Mouse (Mus musculus) stomach, embryonic 14.5 days (tissue): Measurements from ENCODE around the gene Marf1. TPM values are rescaled to one million over a fixed set of nuclear protein-coding genes. Genes with fewer than 3 reads are reported as not detected.
"Not testable (repeated sequence)": the region's sequence is repeated elsewhere in the genome, so short reads cannot be mapped to it uniquely, and the experiment has no call there.

ENCODE experiments used
- ATAC-seq: fragments of 200-750 bp; cut with Nextera tagmentation; 2 replicates; pipeline ENCODE4 v1.8.0; 2017; ENCODE audit warnings: low read depth, moderate TSS enrichment; ENCODE audit not compliant: insufficient number of reproducible peaks, insufficient read depth, low FRiP score
- H3K27ac ChIP-seq: fragments of 300-500 bp; sonication (generic); 2 replicates; pipeline ENCODE4 v1.5.1; 2014; ENCODE audit warnings: mild to moderate bottlenecking, low read length, moderate library complexity, mixed read lengths
- H3K27me3 ChIP-seq: fragments of 300-500 bp; sonication (generic); 2 replicates; pipeline ENCODE4 v1.6.1; 2014; ENCODE audit warnings: low read length, control low read depth, mixed read lengths; ENCODE audit not compliant: control insufficient read depth, insufficient read depth
- H3K36me3 ChIP-seq: fragments of 300-500 bp; sonication (generic); 2 replicates; pipeline ENCODE4 v1.6.1; 2014; ENCODE audit warnings: mild to moderate bottlenecking, control low read depth, low read length, moderate library complexity, mixed read lengths; ENCODE audit not compliant: control insufficient read depth, insufficient read depth
- H3K4me1 ChIP-seq: fragments of 300-500 bp; sonication (generic); 2 replicates; pipeline ENCODE4 v1.6.1; 2014; ENCODE audit warnings: low read length, control low read depth, mixed read lengths; ENCODE audit not compliant: control insufficient read depth, insufficient read depth
- H3K4me2 ChIP-seq: fragments of 300-500 bp; sonication (generic); replicated peaks from 2 replicates; pipeline ENCODE4 v1.6.1; 2014; ENCODE audit warnings: low read depth, low read length, control low read depth
- H3K4me3 ChIP-seq: fragments of 300-500 bp; sonication (generic); 2 replicates; pipeline ENCODE4 v1.5.1; 2014; ENCODE audit warnings: low read depth, low read length, control low read depth
- H3K9ac ChIP-seq: fragments of 300-500 bp; sonication (generic); replicated peaks from 2 replicates; pipeline ENCODE4 v1.6.1; 2014; ENCODE audit warnings: low read depth, mild to moderate bottlenecking, control low read depth, low read length, moderate library complexity, mixed read lengths
- H3K9me3 ChIP-seq: fragments of 300-500 bp; sonication (generic); 2 replicates; pipeline ENCODE4 v1.6.1; 2016; ENCODE audit warnings: low read depth, low read length, control low read depth; ENCODE audit not compliant: control insufficient read depth
- WGBS: fragments of 180-500 bp; shearing (Covaris S2); extraction: QIAGEN DNeasy Blood & Tissue Kit; methylation state at CpG from one replicate; pipeline ENCODE4 v1.1.7; 2014; 5-methylcytosine and 5-hydroxymethylcytosine counted together
- polyA plus RNA-seq: library from polyadenylated mRNA; unstranded; fragments of >200 nt; fragmentation: Nextera tagmentation; extraction: Ambion mirVana; gene quantifications from 2 replicates; pipeline ENCODE4 v1.2.1, GENCODE M21; 2014

The Marf1 gene
- polyA plus RNA-seq, 1 experiment from 2014 or later = 24.3 TPM

DNA sequence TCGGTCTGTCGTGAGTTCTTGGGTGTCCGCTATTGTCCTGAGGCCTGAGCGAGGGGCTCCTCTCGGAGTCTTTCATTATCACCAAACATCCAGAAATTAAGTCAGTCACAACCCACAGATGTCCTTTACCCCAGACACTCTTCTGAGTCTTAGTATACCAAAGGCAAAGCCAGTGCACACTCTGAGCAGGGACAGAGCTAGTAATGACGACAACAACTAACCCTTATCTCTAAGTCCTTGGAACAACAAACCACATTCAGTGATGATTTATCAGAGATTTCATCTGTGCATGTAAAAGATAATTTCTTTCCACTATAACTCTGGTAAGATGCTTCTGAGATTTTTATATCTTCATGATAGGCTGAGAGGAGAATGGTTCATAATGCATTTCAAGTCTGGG is 6.8 kb downstream of the Marf1 start:
- H3K4me3 ChIP-seq = no peak overlapping the region
- H3K27me3 ChIP-seq = no peaks in the 10 kb centered on the region
- H3K36me3 ChIP-seq = peaks cover 28% of the 10 kb centered on the region
- no peaks in the 10 kb centered on the region for H3K9me3 ChIP-seq
- H3K9ac ChIP-seq = no peak overlapping the region
- no peak overlapping the region for H3K4me2 ChIP-seq
- no peak overlapping the region for H3K27ac ChIP-seq
- 87% methylated on average over 6 of the region's 6 CpGs for WGBS
- ATAC-seq = no peak
- H3K4me1 ChIP-seq = peaks cover 6% of the 10 kb centered on the region; the same call in 1 of the 2 replicates

DNA sequence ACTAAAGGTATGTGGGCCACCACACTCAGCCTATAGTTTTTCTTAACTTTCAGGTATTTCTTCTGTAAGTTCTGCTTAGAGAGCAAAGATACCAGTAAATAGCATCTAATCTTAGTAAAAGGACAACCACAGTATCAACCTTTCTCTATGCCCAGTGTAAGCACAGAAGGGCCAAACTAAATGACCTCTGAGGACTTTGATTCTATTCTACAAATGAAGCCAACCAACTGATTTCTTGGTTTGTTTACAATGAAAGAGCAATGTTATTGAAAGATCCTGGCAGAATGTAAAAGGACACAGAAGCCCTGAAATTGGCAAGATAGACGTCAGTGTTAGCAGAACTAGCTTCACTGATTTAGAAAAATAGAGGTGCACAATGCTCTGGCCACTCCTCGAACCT is 7.5 kb downstream of the Marf1 start:
- not testable (repeated sequence) for H3K9me3 ChIP-seq, H3K4me2 ChIP-seq, H3K27ac ChIP-seq, H3K9ac ChIP-seq, ATAC-seq, H3K27me3 ChIP-seq, H3K4me3 ChIP-seq, H3K4me1 ChIP-seq
- 58% methylated on average over 1 of the region's 2 CpGs for WGBS
- peaks cover 35% of the 10 kb centered on the region for H3K36me3 ChIP-seq

DNA sequence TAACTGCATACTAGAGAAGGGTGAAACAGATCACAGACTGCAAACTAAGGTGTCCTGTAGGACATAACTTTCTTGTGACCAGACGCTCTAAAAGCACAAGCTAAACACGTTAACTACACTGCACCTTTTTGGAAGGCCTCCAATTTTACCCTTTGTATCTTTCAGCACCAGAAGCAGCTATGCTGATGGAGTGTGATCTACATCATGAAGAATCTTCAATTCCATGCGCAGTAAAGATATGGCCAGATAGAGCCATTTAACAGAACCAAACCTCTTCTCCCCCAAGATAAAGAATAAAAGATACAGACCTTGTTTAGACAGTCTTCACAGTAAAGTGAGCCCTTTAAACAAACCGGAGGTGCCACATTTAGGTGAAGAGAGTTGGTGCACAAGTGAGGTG is 11.4 kb downstream of the Marf1 start:
- ATAC-seq = no peak
- Histone ChIP-seq H3K27me3 (no peaks in the 10 kb centered on the region), H3K27ac (no peak overlapping the region), H3K9ac (no peak overlapping the region), H3K9me3 (no peaks in the 10 kb centered on the region), H3K4me3 (no peak overlapping the region), H3K36me3 (peaks cover 48% of the 10 kb centered on the region), H3K4me2 (no peak overlapping the region), H3K4me1 (no peaks in the 10 kb centered on the region)
- 90% methylated on average over 4 of the region's 4 CpGs for WGBS

DNA sequence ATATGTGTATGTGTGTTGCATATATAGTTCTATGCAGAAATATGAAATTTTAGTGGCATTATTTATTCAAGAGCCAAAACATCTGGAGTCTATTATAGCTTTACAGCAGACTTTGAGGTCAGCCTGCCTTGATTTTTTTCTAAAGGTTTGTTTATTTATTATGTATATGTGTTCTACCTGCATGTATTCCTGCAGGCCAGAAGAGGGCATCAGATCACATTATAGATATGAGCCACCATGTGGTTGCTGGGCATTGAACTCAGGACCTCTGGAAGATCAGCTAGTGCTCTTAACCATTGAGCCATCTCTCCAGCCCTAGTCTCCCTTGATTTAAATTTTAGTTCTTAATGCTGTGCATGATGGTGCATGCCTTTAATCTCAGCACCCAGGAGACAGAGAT is 15.4 kb downstream of the Marf1 start:
- Histone ChIP-seq H3K27ac (no peak overlapping the region), H3K4me3 (no peak overlapping the region), H3K27me3 (no peaks in the 10 kb centered on the region), H3K9ac (no peak overlapping the region), H3K36me3 (peaks cover 56% of the 10 kb centered on the region), H3K4me2 (no peak overlapping the region), H3K4me1 (no peaks in the 10 kb centered on the region), H3K9me3 (no peaks in the 10 kb centered on the region)
- ATAC-seq = no peak

DNA sequence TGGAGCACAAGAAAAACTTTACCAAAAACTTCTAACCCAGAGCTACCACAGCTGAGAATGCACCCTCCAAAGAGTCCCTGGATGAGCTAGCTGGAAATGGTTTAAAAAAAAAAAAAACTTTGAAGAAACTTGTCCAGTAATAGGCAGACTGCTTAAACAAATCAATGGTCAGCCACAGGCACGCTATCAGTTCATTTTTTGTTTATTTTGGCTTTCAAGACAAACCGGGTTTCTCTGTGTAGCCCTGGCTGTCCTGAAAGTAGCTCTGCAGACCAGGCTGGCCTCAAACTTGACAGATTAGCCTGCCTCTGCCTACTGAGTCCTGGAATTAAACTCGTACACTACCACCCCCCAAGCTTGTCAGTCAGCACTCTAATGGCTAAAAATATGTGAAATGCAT is 19.9 kb downstream of the Marf1 start:
- no peak overlapping the region for H3K4me3 ChIP-seq
- H3K9me3 ChIP-seq = no peaks in the 10 kb centered on the region
- no peak overlapping the region for H3K9ac ChIP-seq
- H3K27ac ChIP-seq = no peak overlapping the region
- no peaks in the 10 kb centered on the region for H3K4me1 ChIP-seq
- WGBS = 56% methylated on average over 3 of the region's 3 CpGs
- H3K36me3 ChIP-seq = peaks cover 68% of the 10 kb centered on the region
- H3K27me3 ChIP-seq = no peaks in the 10 kb centered on the region
- no peak for ATAC-seq
- H3K4me2 ChIP-seq = no peak overlapping the region

DNA sequence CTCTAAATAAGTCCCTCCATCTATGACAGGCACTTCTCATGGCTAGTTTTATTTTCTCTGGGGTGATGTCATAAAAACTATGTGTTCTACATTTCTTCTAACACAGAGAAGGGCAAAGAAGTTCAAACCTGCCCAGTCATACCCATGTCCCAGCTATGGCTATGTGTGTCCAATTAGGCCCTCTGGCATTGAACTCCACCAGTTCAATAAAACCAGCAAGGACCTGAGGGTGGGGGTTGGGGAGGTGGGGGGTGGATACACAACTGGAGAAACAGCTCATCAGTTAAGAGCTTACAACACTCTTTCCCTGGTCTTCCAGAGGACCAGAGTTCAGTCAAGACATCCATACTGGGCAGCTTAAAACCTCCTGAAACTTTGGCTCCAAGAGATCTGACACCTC is 24.0 kb downstream of the Marf1 start:
- Histone ChIP-seq H3K36me3 (peaks cover 72% of the 10 kb centered on the region), H3K9ac (no peak overlapping the region), H3K27ac (no peak overlapping the region), H3K27me3 (no peaks in the 10 kb centered on the region), H3K4me1 (no peaks in the 10 kb centered on the region), H3K4me2 (no peak overlapping the region), H3K4me3 (no peak overlapping the region), H3K9me3 (no peaks in the 10 kb centered on the region)
- no peak for ATAC-seq

DNA sequence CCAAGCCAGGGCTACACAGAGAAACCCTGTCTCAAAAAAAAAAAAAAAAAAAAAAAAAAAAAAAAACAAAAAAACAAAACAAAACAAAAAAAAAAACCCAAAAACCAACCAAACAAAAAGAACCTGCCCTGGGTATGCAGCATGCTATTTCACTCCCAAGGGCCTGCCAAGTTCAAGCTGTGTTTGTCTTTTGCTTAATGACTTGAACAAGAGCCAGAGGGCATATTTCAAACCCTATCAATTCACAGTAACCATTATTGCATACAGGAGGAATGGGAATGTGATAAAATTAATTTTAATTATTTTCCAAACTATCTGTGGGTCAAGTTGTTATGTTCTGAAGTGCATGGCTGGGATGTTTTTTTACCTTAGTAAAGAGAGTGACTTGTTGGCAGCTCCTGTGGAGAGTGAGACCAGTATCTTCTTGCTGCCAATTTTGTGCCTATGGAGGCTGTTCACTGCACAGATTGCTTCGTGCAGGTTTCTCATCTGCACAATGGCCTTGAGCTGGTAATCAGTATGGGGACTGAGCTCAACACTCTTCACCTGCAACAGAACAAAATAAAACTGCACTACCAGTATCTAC is 25.1 kb downstream of the Marf1 start:
- WGBS = 97% methylated on average over 1 of the region's 1 CpGs
- Histone ChIP-seq H3K4me3 (no peak overlapping the region), H3K9ac (no peak overlapping the region), H3K27ac (no peak overlapping the region), H3K4me1 (no peaks in the 10 kb centered on the region), H3K36me3 (peaks cover 75% of the 10 kb centered on the region), H3K4me2 (no peak overlapping the region), H3K9me3 (no peaks in the 10 kb centered on the region), H3K27me3 (no peaks in the 10 kb centered on the region)
- ATAC-seq = no peak

DNA sequence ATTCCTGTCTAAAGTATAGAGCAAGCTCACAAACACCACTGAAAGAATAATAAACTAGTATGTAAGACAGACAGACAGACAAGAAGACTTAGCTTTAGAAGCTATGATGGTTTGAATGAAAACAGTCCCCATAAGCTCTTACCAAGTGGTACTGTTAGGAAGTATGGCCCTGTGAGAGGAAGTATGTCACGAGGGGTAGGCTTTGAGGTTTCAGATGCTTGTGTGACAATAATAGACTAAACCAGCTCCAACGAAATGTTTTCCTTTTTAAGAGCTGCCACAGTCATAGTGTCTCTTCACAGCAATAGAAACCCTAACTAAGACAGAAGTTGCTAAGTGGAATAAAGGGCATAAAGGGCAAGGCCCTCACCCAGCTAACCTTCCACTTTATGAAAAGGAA is 28.1 kb downstream of the Marf1 start:
- WGBS = 88% methylated on average over 2 of the region's 2 CpGs
- Histone ChIP-seq H3K4me3 (no peak overlapping the region), H3K4me2 (no peak overlapping the region), H3K27me3 (no peaks in the 10 kb centered on the region), H3K9ac (no peak overlapping the region), H3K27ac (no peak overlapping the region), H3K36me3 (peaks cover 78% of the 10 kb centered on the region), H3K9me3 (no peaks in the 10 kb centered on the region), H3K4me1 (no peaks in the 10 kb centered on the region)
- ATAC-seq = no peak

DNA sequence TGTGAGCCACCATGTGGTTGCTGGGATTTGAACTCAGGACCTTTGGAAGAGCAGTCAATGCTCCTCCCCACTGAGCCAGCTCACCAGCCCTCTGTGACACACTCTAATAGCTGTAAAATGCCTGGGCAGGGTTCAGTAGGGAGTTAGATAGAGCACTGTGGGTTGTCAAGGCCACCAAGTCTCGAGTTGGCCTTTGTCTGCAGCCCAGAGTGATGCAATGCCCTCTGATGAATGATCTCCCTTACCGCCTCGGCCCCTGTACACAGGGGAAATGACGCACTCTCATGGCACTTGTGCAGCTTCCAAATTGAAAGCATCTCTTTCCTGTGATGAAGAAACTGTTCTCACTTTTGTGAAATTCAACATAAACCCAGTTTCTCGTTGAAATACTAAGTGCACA is 31.3 kb downstream of the Marf1 start:
- no peak overlapping the region for H3K9ac ChIP-seq
- H3K4me1 ChIP-seq = no peaks in the 10 kb centered on the region
- no peak for ATAC-seq
- H3K36me3 ChIP-seq = peaks cover 84% of the 10 kb centered on the region
- H3K27me3 ChIP-seq = no peaks in the 10 kb centered on the region
- no peak overlapping the region for H3K27ac ChIP-seq
- WGBS = 85% methylated on average over 5 of the region's 5 CpGs
- no peaks in the 10 kb centered on the region for H3K9me3 ChIP-seq
- H3K4me3 ChIP-seq = no peak overlapping the region
- H3K4me2 ChIP-seq = no peak overlapping the region
